Mouse (Mus musculus) neural tube, embryonic 15.5 days (tissue): ENCODE data around the gene H2-Q7. TPM values are rescaled to one million over a fixed set of nuclear protein-coding genes. Genes with fewer than 3 reads are reported as not detected.
"Not testable (repeated sequence)": the region's sequence is repeated elsewhere in the genome, so short reads cannot be mapped to it uniquely, and the experiment has no call there.

Source experiments
- ATAC-seq: fragments of 200-750 bp; cut with Nextera tagmentation; 2 replicates; pipeline ENCODE4 v1.8.0; 2017; ENCODE audit warnings: mild to moderate bottlenecking, moderate TSS enrichment, moderate library complexity; ENCODE audit not compliant: low FRiP score
- H3K27ac ChIP-seq: fragments of 300-500 bp; sonication (generic); replicated peaks from 2 replicates; pipeline ENCODE4 v1.5.1; 2015; ENCODE audit warnings: mild to moderate bottlenecking, inconsistent platforms
- H3K27me3 ChIP-seq: fragments of 300-500 bp; sonication (generic); replicated peaks from 2 replicates; pipeline ENCODE4 v1.6.1; 2015; ENCODE audit warnings: inconsistent platforms
- H3K36me3 ChIP-seq: fragments of 300-500 bp; sonication (generic); 2 replicates; pipeline ENCODE4 v1.6.1; 2015; ENCODE audit warnings: inconsistent platforms
- H3K4me1 ChIP-seq: fragments of 300-500 bp; sonication (generic); 2 replicates; pipeline ENCODE4 v1.6.1; 2015; ENCODE audit warnings: inconsistent platforms
- H3K4me2 ChIP-seq: fragments of 300-500 bp; sonication (generic); 2 replicates; pipeline ENCODE4 v1.6.1; 2015; ENCODE audit warnings: inconsistent platforms, mild to moderate bottlenecking, moderate library complexity
- H3K4me3 ChIP-seq: fragments of 300-500 bp; sonication (generic); replicated peaks from 2 replicates; pipeline ENCODE4 v1.5.1; 2015; ENCODE audit warnings: mild to moderate bottlenecking, inconsistent platforms
- H3K9ac ChIP-seq: fragments of 300-500 bp; sonication (generic); replicated peaks from 2 replicates; pipeline ENCODE4 v1.6.1; 2015; ENCODE audit warnings: mild to moderate bottlenecking, inconsistent platforms
- H3K9me3 ChIP-seq: fragments of 300-500 bp; sonication (generic); replicated peaks from 2 replicates; pipeline ENCODE4 v1.6.1; 2016; ENCODE audit warnings: inconsistent platforms
- WGBS: fragments of 180-500 bp; shearing (Covaris S2); methylation state at CpG from one replicate; pipeline ENCODE4 v1.1.7; 2015; ENCODE audit warnings: mixed read lengths; 5-methylcytosine and 5-hydroxymethylcytosine counted together
- polyA plus RNA-seq: library from polyadenylated mRNA; unstranded; fragments of >200 nt; fragmentation: Nextera tagmentation; extraction: Ambion mirVana; gene quantifications from 2 replicates; pipeline ENCODE4 v1.2.1, GENCODE M21; 2015

H2-Q7 gene
- polyA plus RNA-seq, 1 experiment from 2014 or later, result 5.6 TPM

GRCm38 (mm10) chr17:35439295-35439747 is 366 bp downstream of the H2-Q7 start:
- WGBS, result under 1% methylated on average over 43 of the region's 48 CpGs
- peak; percentile 67 for ATAC-seq
- H3K4me2 ChIP-seq, result peak overlapping the region; percentile 86

DNA sequence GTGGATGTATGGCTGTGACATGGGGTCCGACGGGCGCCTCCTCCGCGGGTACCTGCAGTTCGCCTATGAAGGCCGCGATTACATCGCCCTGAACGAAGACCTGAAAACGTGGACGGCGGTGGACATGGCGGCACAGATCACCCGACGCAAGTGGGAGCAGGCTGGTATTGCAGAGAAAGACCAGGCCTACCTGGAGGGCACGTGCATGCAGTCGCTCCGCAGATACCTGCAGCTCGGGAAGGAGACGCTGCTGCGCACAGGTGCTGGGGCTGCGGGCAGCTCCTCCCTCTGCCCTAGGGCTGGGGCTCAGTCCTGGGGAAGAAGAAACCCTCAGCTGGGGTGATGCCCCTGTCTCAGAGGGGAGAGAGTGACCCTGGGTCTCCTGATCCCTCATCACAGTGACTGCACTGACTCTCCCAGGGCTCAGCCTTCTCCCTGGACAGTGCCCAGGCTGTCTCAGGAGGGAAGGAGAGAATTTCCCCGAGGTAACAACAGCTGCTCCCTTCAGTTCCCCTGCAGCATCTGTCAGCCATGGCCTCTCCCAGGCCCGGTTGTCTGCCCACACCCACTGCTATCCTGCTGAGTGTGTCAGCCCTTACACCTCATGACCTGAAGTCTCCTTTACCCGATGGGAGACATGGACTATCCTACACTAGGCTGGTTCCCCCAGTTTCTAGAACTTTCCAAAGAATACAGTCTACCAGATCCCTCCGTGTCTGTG is 1.1 kb downstream of the H2-Q7 start:
- H3K27ac ChIP-seq, H3K4me1 ChIP-seq, H3K4me3 ChIP-seq, H3K36me3 ChIP-seq, H3K9ac ChIP-seq, ATAC-seq, H3K9me3 ChIP-seq: not testable (repeated sequence)
- Histone ChIP-seq H3K4me2 (peak overlapping the region; percentile 86), H3K27me3 (peaks cover 10% of the 10 kb centered on the region)
- WGBS, result 58% methylated on average over 27 of the region's 27 CpGs

More at GRCm38 (mm10) chr17:35439295-35439747, 366 bp downstream of the H2-Q7 start:
- not testable (repeated sequence) for H3K9me3 ChIP-seq, H3K4me1 ChIP-seq, H3K36me3 ChIP-seq, H3K27ac ChIP-seq
- H3K4me3 ChIP-seq, result peak overlapping the region; percentile 50
- H3K9ac ChIP-seq, result peak overlapping the region; percentile 48
- H3K27me3 ChIP-seq, result peaks cover 10% of the 10 kb centered on the region

DNA sequence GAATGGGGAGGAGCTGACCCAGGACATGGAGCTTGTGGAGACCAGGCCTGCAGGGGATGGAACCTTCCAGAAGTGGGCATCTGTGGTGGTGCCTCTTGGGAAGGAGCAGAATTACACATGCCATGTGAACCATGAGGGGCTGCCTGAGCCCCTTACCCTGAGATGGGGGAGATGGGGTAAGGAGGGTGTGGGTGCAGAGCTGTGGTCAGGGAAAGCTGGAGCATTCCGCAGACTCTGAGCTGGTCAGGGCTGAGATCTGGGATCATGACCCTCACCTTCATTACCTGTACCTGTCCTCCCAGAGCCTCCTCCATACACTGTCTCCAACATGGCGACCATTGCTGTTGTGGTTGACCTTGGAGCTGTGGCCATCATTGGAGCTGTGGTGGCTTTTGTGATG is 3.4 kb downstream of the H2-Q7 start:
- H3K27ac ChIP-seq, H3K9me3 ChIP-seq, H3K4me3 ChIP-seq, H3K4me2 ChIP-seq, H3K36me3 ChIP-seq, H3K9ac ChIP-seq, H3K4me1 ChIP-seq, ATAC-seq: not testable (repeated sequence)
- peaks cover 10% of the 10 kb centered on the region for H3K27me3 ChIP-seq
- WGBS, result 95% methylated on average over 2 of the region's 2 CpGs

- 88% methylated on average over 2 of the region's 2 CpGs for WGBS
- H3K27ac ChIP-seq, result not testable (repeated sequence)
Measured at GRCm38 (mm10) chr17:35444510-35444909, 5.6 kb downstream of the H2-Q7 start.

GRCm38 (mm10) chr17:35458247-35458646 is 19.3 kb downstream of the H2-Q7 start:
- not testable (repeated sequence) for H3K9me3 ChIP-seq, H3K27ac ChIP-seq, H3K4me2 ChIP-seq, ATAC-seq, H3K4me3 ChIP-seq, H3K27me3 ChIP-seq, H3K9ac ChIP-seq, H3K4me1 ChIP-seq, H3K36me3 ChIP-seq
- WGBS, result no CpG with 5 or more reads among the region's 1 CpGs

More at GRCm38 (mm10) chr17:35444510-35444909, 5.6 kb downstream of the H2-Q7 start:
- H3K4me3 ChIP-seq, H3K9ac ChIP-seq, ATAC-seq, H3K9me3 ChIP-seq, H3K27me3 ChIP-seq, H3K4me1 ChIP-seq, H3K4me2 ChIP-seq, H3K36me3 ChIP-seq: not testable (repeated sequence)

DNA sequence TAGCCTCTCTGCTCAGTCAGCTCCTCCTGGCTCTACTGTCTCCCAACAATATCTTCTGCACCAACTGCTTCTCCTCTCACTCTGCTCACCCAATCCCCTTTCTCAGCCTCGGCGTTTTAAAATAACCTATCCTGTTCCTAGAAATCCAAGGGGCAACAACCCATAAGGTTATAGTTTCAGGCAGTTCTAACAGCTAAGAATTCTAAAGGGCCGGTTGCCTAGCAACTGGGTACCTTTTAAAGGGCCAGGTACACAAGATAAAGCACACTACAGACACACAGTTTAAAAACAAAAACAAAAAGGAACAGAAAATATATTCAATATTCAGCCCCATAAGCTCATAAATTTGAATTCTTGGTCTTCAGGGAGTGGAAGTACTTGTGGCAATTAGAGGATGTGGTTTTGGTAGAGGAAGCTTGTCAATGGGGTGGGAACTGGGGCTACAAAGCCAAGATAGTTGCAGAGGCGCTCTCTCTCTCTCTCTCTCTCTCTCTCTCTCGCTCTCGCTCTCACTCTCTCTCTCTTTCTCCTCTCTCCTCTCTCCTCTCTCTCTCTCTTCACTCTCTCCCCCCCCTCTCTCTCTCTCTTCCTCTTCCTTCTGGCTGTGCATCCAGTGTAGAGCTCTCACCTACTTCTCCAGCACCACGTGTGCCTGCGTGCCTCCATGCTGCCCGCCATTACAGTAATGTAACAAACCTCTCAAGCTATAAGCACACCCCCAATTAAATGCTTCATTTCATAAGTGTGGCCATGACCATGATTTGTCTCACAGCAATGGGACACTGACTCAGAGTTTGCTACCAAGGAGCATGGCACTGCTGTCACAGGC is 21.8 kb downstream of the H2-Q7 start:
- not testable (repeated sequence) for H3K27me3 ChIP-seq, H3K9ac ChIP-seq, H3K36me3 ChIP-seq, H3K4me3 ChIP-seq, H3K4me2 ChIP-seq, H3K9me3 ChIP-seq, H3K27ac ChIP-seq, H3K4me1 ChIP-seq
- 94% methylated on average over 3 of the region's 9 CpGs for WGBS
- peak; percentile 88; the same call in 1 of the 2 replicates for ATAC-seq

GRCm38 (mm10) chr17:35465651-35466050 is 26.7 kb downstream of the H2-Q7 start:
- not testable (repeated sequence) for H3K27ac ChIP-seq, H3K9ac ChIP-seq, H3K36me3 ChIP-seq, ATAC-seq, H3K4me3 ChIP-seq, H3K4me2 ChIP-seq, H3K9me3 ChIP-seq
- peaks cover 24% of the 10 kb centered on the region for H3K27me3 ChIP-seq
- WGBS, result 9% methylated on average over 8 of the region's 8 CpGs
- H3K4me1 ChIP-seq, result peaks cover 10% of the 10 kb centered on the region

- ATAC-seq, H3K4me3 ChIP-seq, H3K36me3 ChIP-seq, H3K9me3 ChIP-seq, H3K4me2 ChIP-seq, H3K27ac ChIP-seq, H3K9ac ChIP-seq: not testable (repeated sequence)
- peaks cover 27% of the 10 kb centered on the region for H3K27me3 ChIP-seq
- 64% methylated on average over 3 of the region's 3 CpGs for WGBS
- peaks cover 12% of the 10 kb centered on the region for H3K4me1 ChIP-seq
Measured at GRCm38 (mm10) chr17:35468936-35469335, 30.0 kb downstream of the H2-Q7 start.

GRCm38 (mm10) chr17:35469842-35470751 is 31.1 kb downstream of the H2-Q7 start, which contains the start of gene H2-Q10:
TSS of gene H2-Q10 (plus strand) at chr17:35470089.
- no peak for ATAC-seq
- 0 out of 2 replicates have a peak within 1 kb of the TSS, but pooled peaks have one; percentile 7 for H3K9ac ChIP-seq
- no peaks in the 10 kb centered on the region for H3K36me3 ChIP-seq
- peaks cover 12% of the 10 kb centered on the region for H3K4me1 ChIP-seq
- H3K9me3 ChIP-seq, result no peaks in the 10 kb centered on the region
- no peak within 1 kb of the TSS for H3K27ac ChIP-seq
- peaks cover 27% of the 10 kb centered on the region for H3K27me3 ChIP-seq
- H3K4me2 ChIP-seq, result peak within 1 kb of the TSS; percentile 69
- H3K4me3 ChIP-seq, result peak within 1 kb of the TSS; percentile 42
- 1% methylated on average over 80 of the region's 80 CpGs for WGBS

DNA sequence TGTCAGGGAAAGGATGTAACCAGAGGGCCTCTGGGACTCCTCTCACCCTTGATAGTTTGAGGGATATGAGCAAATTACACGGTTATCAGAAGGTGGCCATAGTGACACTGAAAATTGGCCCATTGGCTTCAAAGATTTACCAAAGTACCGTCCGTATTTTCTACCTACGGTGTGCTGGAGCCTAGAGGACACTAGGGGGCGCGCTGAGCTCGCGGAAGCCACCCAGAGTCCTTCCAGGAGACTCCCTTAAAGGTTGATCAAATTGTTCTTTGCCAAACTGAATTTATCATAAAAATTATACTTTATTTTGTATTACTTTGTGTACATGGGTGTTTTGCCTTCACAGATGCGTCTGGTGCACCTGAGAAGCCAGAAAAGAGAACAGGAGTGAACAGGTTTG is 45.1 kb downstream of the H2-Q7 start:
- no peaks in the 10 kb centered on the region for H3K9me3 ChIP-seq
- WGBS, result 4% methylated on average over 9 of the region's 9 CpGs
- H3K9ac ChIP-seq, result no peak overlapping the region
- no peaks in the 10 kb centered on the region for H3K4me1 ChIP-seq
- no peaks in the 10 kb centered on the region for H3K36me3 ChIP-seq
- no peak overlapping the region for H3K4me2 ChIP-seq
- H3K27me3 ChIP-seq, result no peaks in the 10 kb centered on the region
- no peak for ATAC-seq
- no peak overlapping the region for H3K4me3 ChIP-seq
- H3K27ac ChIP-seq, result no peak overlapping the region

DNA sequence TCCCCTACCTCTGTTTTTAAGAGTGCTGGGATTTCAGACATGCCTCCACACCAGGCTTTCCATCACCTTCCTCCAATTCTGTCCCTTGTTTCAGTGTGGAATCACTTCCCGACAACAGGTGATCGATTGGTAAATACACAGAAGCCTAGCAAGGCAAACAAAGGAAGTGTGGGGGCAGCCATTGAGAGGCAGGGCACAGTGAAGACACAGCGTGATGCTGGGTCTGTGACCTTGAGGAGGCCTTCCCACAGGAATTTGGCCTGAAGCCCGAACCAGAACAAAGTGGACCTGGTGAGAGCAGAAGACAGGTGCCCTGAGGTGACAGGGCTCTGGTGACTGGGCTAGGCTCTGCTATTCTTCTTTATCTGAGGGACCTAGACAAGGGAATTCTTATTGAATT is 46.7 kb downstream of the H2-Q7 start:
- Histone ChIP-seq H3K4me2 (no peak overlapping the region), H3K27me3 (no peaks in the 10 kb centered on the region), H3K4me1 (0 out of 2 replicates have a peak, but pooled peaks cover 5% of the 10 kb centered on the region), H3K9ac (no peak overlapping the region), H3K9me3 (no peaks in the 10 kb centered on the region), H3K36me3 (no peaks in the 10 kb centered on the region), H3K27ac (no peak overlapping the region), H3K4me3 (no peak overlapping the region)
- no peak for ATAC-seq
- WGBS, result 28% methylated on average over 4 of the region's 4 CpGs
